Mouse (Mus musculus) liver, embryonic 16.5 days (tissue): ENCODE measurements around the gene Ltc4s. TPM values are rescaled to one million over a fixed set of nuclear protein-coding genes. Genes with fewer than 3 reads are reported as not detected.

ENCODE experiments used
- ATAC-seq: fragments of 200-750 bp; cut with Nextera tagmentation; 2 replicates; pipeline ENCODE4 v1.8.0; 2017; ENCODE audit warnings: low read depth, mild to moderate bottlenecking, moderate number of reproducible peaks, moderate library complexity
- H3K27ac ChIP-seq: fragments of 300-500 bp; sonication (generic); 2 replicates; pipeline ENCODE4 v1.5.1; 2014; ENCODE audit warnings: mild to moderate bottlenecking, low read length
- H3K27me3 ChIP-seq: fragments of 300-500 bp; sonication (generic); 2 replicates; pipeline ENCODE4 v1.6.1; 2014; ENCODE audit warnings: low read depth, low read length, mixed read lengths; ENCODE audit not compliant: control insufficient read depth, insufficient read depth
- H3K36me3 ChIP-seq: fragments of 300-500 bp; sonication (generic); 2 replicates; pipeline ENCODE4 v1.6.1; 2014; ENCODE audit warnings: mild to moderate bottlenecking; ENCODE audit not compliant: control insufficient read depth, insufficient read depth
- H3K4me1 ChIP-seq: fragments of 300-500 bp; sonication (generic); 2 replicates; pipeline ENCODE4 v1.6.1; 2014; ENCODE audit warnings: low read depth, low read length, mixed read lengths; ENCODE audit not compliant: control insufficient read depth
- H3K4me2 ChIP-seq: fragments of 300-500 bp; sonication (generic); 2 replicates; pipeline ENCODE4 v1.6.1; 2014; ENCODE audit warnings: low read depth, low read length, mixed read lengths
- H3K4me3 ChIP-seq: fragments of 300-500 bp; sonication (generic); 2 replicates; pipeline ENCODE4 v1.5.1; 2014; ENCODE audit warnings: low read depth, mild to moderate bottlenecking, low read length
- H3K9ac ChIP-seq: fragments of 300-500 bp; sonication (generic); 2 replicates; pipeline ENCODE4 v1.6.1; 2014; ENCODE audit warnings: low read depth, low read length
- H3K9me3 ChIP-seq: fragments of 300-500 bp; sonication (generic); replicated peaks from 2 replicates; pipeline ENCODE4 v1.6.1; 2016; ENCODE audit warnings: low read length; ENCODE audit not compliant: control insufficient read depth
- WGBS: fragments of 180-500 bp; shearing (Covaris S2); extraction: QIAGEN DNeasy Blood & Tissue Kit; methylation state at CpG from one replicate; pipeline ENCODE4 v1.1.7; 2014; ENCODE audit not compliant: insufficient replicate concordance; 5-methylcytosine and 5-hydroxymethylcytosine counted together
- microRNA-seq: library from miRNA; unstranded; fragments of <30 nt; microRNA quantifications from one replicate; pipeline ENCODE4, GENCODE M21; 2016
- polyA plus RNA-seq: library from polyadenylated mRNA; unstranded; fragments of >200 nt; fragmentation: Nextera tagmentation; extraction: Ambion mirVana; gene quantifications from 2 replicates; pipeline ENCODE4 v1.2.1, GENCODE M21; 2015

The Ltc4s gene
- polyA plus RNA-seq, 1 experiment from 2014 or later, result 0.61 TPM

- Histone ChIP-seq H3K9ac (no peak overlapping the region), H3K4me2 (no peak overlapping the region), H3K4me3 (no peak overlapping the region), H3K9me3 (no peaks in the 10 kb centered on the region), H3K27me3 (no peaks in the 10 kb centered on the region), H3K4me1 (no peaks in the 10 kb centered on the region; the same call in 1 of the 2 replicates), H3K36me3 (no peaks in the 10 kb centered on the region), H3K27ac (no peak overlapping the region)
- ATAC-seq, result no peak
- WGBS, result 68% methylated on average over 4 of the region's 4 CpGs
Measured at GRCm38 (mm10) chr11:50190362-50190761, 48.1 kb downstream of the Ltc4s start.

- peak; percentile 40 for ATAC-seq
- 62% methylated on average over 7 of the region's 7 CpGs for WGBS
- Histone ChIP-seq H3K4me2 (no peak overlapping the region), H3K9ac (no peak overlapping the region), H3K4me3 (no peak overlapping the region), H3K36me3 (no peaks in the 10 kb centered on the region), H3K4me1 (peaks cover 4% of the 10 kb centered on the region; the same call in 1 of the 2 replicates), H3K9me3 (no peaks in the 10 kb centered on the region), H3K27me3 (no peaks in the 10 kb centered on the region), H3K27ac (no peak overlapping the region)
Measured at GRCm38 (mm10) chr11:50188682-50189081, 49.7 kb downstream of the Ltc4s start.

Small RNA genes lying within 50 kb of the gene (microRNA-seq; reads per million reads assigned to microRNA genes)
- 0.98 reads per million for gene Mir6919

Other genes with a start within 250 kb of the Ltc4s start
- 21.3 and 21.9 TPM in 2 replicates for gene Rnf130, start 213.3 kb downstream of the Ltc4s start, polyA plus RNA-seq
- 12.9 and 13.1 TPM in 2 replicates for gene Tbc1d9b, start 107.2 kb downstream of the Ltc4s start, polyA plus RNA-seq
- 7.9 and 8.6 TPM in 2 replicates for gene Mrnip, start 64.2 kb downstream of the Ltc4s start, polyA plus RNA-seq
- gene Sqstm1, start 27.8 kb downstream of the Ltc4s start, polyA plus RNA-seq, result 165 and 182 TPM in 2 replicates
- 2.2 and 3.1 TPM in 2 replicates for gene Mgat4b, start 27.7 kb downstream of the Ltc4s start, polyA plus RNA-seq
- 1.3 and 1.5 TPM in 2 replicates for gene Maml1, start 53.7 kb upstream of the Ltc4s start, polyA plus RNA-seq
- gene Canx, start 87.1 kb upstream of the Ltc4s start, polyA plus RNA-seq, result 172 and 184 TPM in 2 replicates
- gene Cby3, start 115.8 kb upstream of the Ltc4s start, polyA plus RNA-seq, result not detected in 2 replicates
- gene Hnrnph1, start 138.4 kb upstream of the Ltc4s start, polyA plus RNA-seq, result 93.6 and 95.8 TPM in 2 replicates
- 6.0 and 8.4 TPM in 2 replicates for gene Rufy1, start 192.5 kb upstream of the Ltc4s start, polyA plus RNA-seq